Mouse (Mus musculus) intestine, embryonic 15.5 days (tissue): ENCODE measurements around the gene Olfr1242. TPM values are rescaled to one million over a fixed set of nuclear protein-coding genes. Genes with fewer than 3 reads are reported as not detected.

ENCODE experiments used
- ATAC-seq: fragments of 200-750 bp; cut with Nextera tagmentation; 2 replicates; pipeline ENCODE4 v1.8.0; 2017; ENCODE audit warnings: moderate TSS enrichment, moderate library complexity
- H3K27ac ChIP-seq: fragments of 300-500 bp; sonication (generic); 2 replicates; pipeline ENCODE4 v1.5.1; 2015; ENCODE audit warnings: mild to moderate bottlenecking, inconsistent platforms
- H3K27me3 ChIP-seq: fragments of 300-500 bp; sonication (generic); replicated peaks from 2 replicates; pipeline ENCODE4 v1.6.1; 2015; ENCODE audit warnings: inconsistent platforms
- H3K36me3 ChIP-seq: fragments of 300-500 bp; sonication (generic); 2 replicates; pipeline ENCODE4 v1.6.1; 2015; ENCODE audit warnings: inconsistent platforms
- H3K4me1 ChIP-seq: fragments of 300-500 bp; sonication (generic); replicated peaks from 2 replicates; pipeline ENCODE4 v1.6.1; 2015; ENCODE audit warnings: inconsistent platforms
- H3K4me2 ChIP-seq: fragments of 300-500 bp; sonication (generic); replicated peaks from 2 replicates; pipeline ENCODE4 v1.6.1; 2015; ENCODE audit warnings: mild to moderate bottlenecking, inconsistent platforms
- H3K4me3 ChIP-seq: fragments of 300-500 bp; sonication (generic); replicated peaks from 2 replicates; pipeline ENCODE4 v1.5.1; 2015; ENCODE audit warnings: inconsistent platforms
- H3K9ac ChIP-seq: fragments of 300-500 bp; sonication (generic); 2 replicates; pipeline ENCODE4 v1.6.1; 2015; ENCODE audit warnings: inconsistent platforms
- H3K9me3 ChIP-seq: fragments of 300-500 bp; sonication (generic); 2 replicates; pipeline ENCODE4 v1.6.1; 2016; ENCODE audit warnings: inconsistent platforms
- WGBS: fragments of 180-500 bp; shearing (Covaris S2); methylation state at CpG from one replicate; pipeline ENCODE4 v1.1.7; 2015; 5-methylcytosine and 5-hydroxymethylcytosine counted together
- polyA plus RNA-seq: library from polyadenylated mRNA; unstranded; fragments of >200 nt; fragmentation: Nextera tagmentation; extraction: Ambion mirVana; gene quantifications from 2 replicates; pipeline ENCODE4 v1.2.1, GENCODE M21; 2015

Olfr1242 gene
- not detected in 2 replicates for polyA plus RNA-seq

GRCm38 (mm10) chr2:89498235-89498634, at the start of gene Olfr1242:
Gene Olfr1242, minus strand, starts transcription at chr2:89498335.
- no peaks in the 10 kb centered on the region for H3K36me3 ChIP-seq
- no peaks in the 10 kb centered on the region for H3K9me3 ChIP-seq
- H3K4me2 ChIP-seq = no peak within 1 kb of the TSS
- H3K9ac ChIP-seq = no peak within 1 kb of the TSS
- 69% methylated on average over 1 of the region's 1 CpGs for WGBS
- no peak within 1 kb of the TSS for H3K4me3 ChIP-seq
- no peaks in the 10 kb centered on the region for H3K4me1 ChIP-seq
- no peak within 1 kb of the TSS for H3K27ac ChIP-seq
- no peak for ATAC-seq
- no peaks in the 10 kb centered on the region for H3K27me3 ChIP-seq

- WGBS = 54% methylated on average over 2 of the region's 2 CpGs
- no peak overlapping the region for H3K4me2 ChIP-seq
- no peak for ATAC-seq
- no peaks in the 10 kb centered on the region for H3K27me3 ChIP-seq
- H3K27ac ChIP-seq = no peak overlapping the region
- H3K4me1 ChIP-seq = no peaks in the 10 kb centered on the region
- no peaks in the 10 kb centered on the region for H3K9me3 ChIP-seq
- no peak overlapping the region for H3K4me3 ChIP-seq
- H3K36me3 ChIP-seq = no peaks in the 10 kb centered on the region
- no peak overlapping the region for H3K9ac ChIP-seq
Measured at GRCm38 (mm10) chr2:89544516-89544915, 46.4 kb upstream of the Olfr1242 start.

GRCm38 (mm10) chr2:89539923-89540322, 41.8 kb upstream of the Olfr1242 start:
- Histone ChIP-seq H3K4me2 (no peak overlapping the region), H3K9me3 (no peaks in the 10 kb centered on the region), H3K36me3 (no peaks in the 10 kb centered on the region), H3K4me3 (no peak overlapping the region), H3K9ac (no peak overlapping the region), H3K4me1 (no peaks in the 10 kb centered on the region), H3K27me3 (no peaks in the 10 kb centered on the region), H3K27ac (no peak overlapping the region)
- ATAC-seq = no peak
- WGBS = 53% methylated on average over 1 of the region's 1 CpGs

GRCm38 (mm10) chr2:89531387-89531786, 33.3 kb upstream of the Olfr1242 start, which contains the start of gene Olfr1243:
Gene Olfr1243, minus strand, starts transcription at chr2:89531487.
- no peaks in the 10 kb centered on the region for H3K27me3 ChIP-seq
- H3K36me3 ChIP-seq = no peaks in the 10 kb centered on the region
- no peak for ATAC-seq
- H3K4me1 ChIP-seq = no peaks in the 10 kb centered on the region
- no peak within 1 kb of the TSS for H3K4me2 ChIP-seq
- H3K9ac ChIP-seq = no peak within 1 kb of the TSS
- H3K27ac ChIP-seq = no peak within 1 kb of the TSS
- H3K4me3 ChIP-seq = no peak within 1 kb of the TSS
- H3K9me3 ChIP-seq = no peaks in the 10 kb centered on the region
- 95% methylated on average over 1 of the region's 1 CpGs for WGBS

- H3K9me3 ChIP-seq = no peaks in the 10 kb centered on the region
- H3K4me1 ChIP-seq = no peaks in the 10 kb centered on the region
- no peaks in the 10 kb centered on the region for H3K36me3 ChIP-seq
- H3K4me2 ChIP-seq = no peak within 1 kb of the TSS
- no peak within 1 kb of the TSS for H3K9ac ChIP-seq
- no peak within 1 kb of the TSS for H3K4me3 ChIP-seq
- no peak within 1 kb of the TSS for H3K27ac ChIP-seq
- no peak for ATAC-seq
- H3K27me3 ChIP-seq = no peaks in the 10 kb centered on the region
Measured at GRCm38 (mm10) chr2:89487026-89487425, 11.1 kb downstream of the Olfr1242 start, which contains the start of gene Olfr1241. Gene Olfr1241, minus strand, starts transcription at chr2:89487126.

- ATAC-seq = no peak
- Histone ChIP-seq H3K4me1 (no peaks in the 10 kb centered on the region), H3K4me3 (no peak within 1 kb of the TSS), H3K9ac (no peak within 1 kb of the TSS), H3K4me2 (no peak within 1 kb of the TSS), H3K27ac (no peak within 1 kb of the TSS), H3K36me3 (no peaks in the 10 kb centered on the region), H3K27me3 (no peaks in the 10 kb centered on the region), H3K9me3 (no peaks in the 10 kb centered on the region)
- 84% methylated on average over 3 of the region's 3 CpGs for WGBS
Measured at GRCm38 (mm10) chr2:89442900-89443299, 55.2 kb downstream of the Olfr1242 start, which contains the start of gene Olfr1240. Gene Olfr1240, minus strand, starts transcription at chr2:89443000.

Other genes with a start within 250 kb of the Olfr1242 start
- gene Olfr1228, start 244.3 kb downstream of the Olfr1242 start, polyA plus RNA-seq = not detected in 2 replicates
- gene Olfr1229, start 210.3 kb downstream of the Olfr1242 start, polyA plus RNA-seq = not detected in 2 replicates
- gene Olfr1230, start 201.1 kb downstream of the Olfr1242 start, polyA plus RNA-seq = not detected in 2 replicates
- gene Olfr1231, start 191.3 kb downstream of the Olfr1242 start, polyA plus RNA-seq = not detected in 2 replicates
- gene Olfr1232, start 168.7 kb downstream of the Olfr1242 start, polyA plus RNA-seq = not detected in 2 replicates
- gene Olfr1233, start 155.9 kb downstream of the Olfr1242 start, polyA plus RNA-seq = not detected in 2 replicates
- not detected in 2 replicates for gene Olfr1234, start 133.5 kb downstream of the Olfr1242 start, polyA plus RNA-seq
- not detected in 2 replicates for gene Olfr1238, start 88.7 kb downstream of the Olfr1242 start, polyA plus RNA-seq
- not detected in 2 replicates for gene Olfr1239, start 77.9 kb downstream of the Olfr1242 start, polyA plus RNA-seq
- gene Olfr1240, start 55.3 kb downstream of the Olfr1242 start, polyA plus RNA-seq = not detected in 2 replicates
- gene Olfr1241, start 11.2 kb downstream of the Olfr1242 start, polyA plus RNA-seq = not detected in 2 replicates
- not detected in 2 replicates for gene Olfr1243, start 33.2 kb upstream of the Olfr1242 start, polyA plus RNA-seq
- not detected in 2 replicates for gene Olfr1245, start 80.1 kb upstream of the Olfr1242 start, polyA plus RNA-seq
- gene Olfr1246, start 94.8 kb upstream of the Olfr1242 start, polyA plus RNA-seq = not detected in 2 replicates
- not detected in 2 replicates for gene Olfr1247, start 115.8 kb upstream of the Olfr1242 start, polyA plus RNA-seq
- not detected in 2 replicates for gene Olfr1248, start 119.9 kb upstream of the Olfr1242 start, polyA plus RNA-seq
- gene Olfr1249, start 136.6 kb upstream of the Olfr1242 start, polyA plus RNA-seq = not detected in 2 replicates
- gene Olfr1250, start 163.1 kb upstream of the Olfr1242 start, polyA plus RNA-seq = not detected in 2 replicates
- gene Olfr1251, start 173.6 kb upstream of the Olfr1242 start, polyA plus RNA-seq = not detected in 2 replicates
- not detected in 2 replicates for gene Olfr1252, start 226.7 kb upstream of the Olfr1242 start, polyA plus RNA-seq